Comparison of ENCODE assay signal across 13 mouse cellular contexts in the genomic region with DNA sequence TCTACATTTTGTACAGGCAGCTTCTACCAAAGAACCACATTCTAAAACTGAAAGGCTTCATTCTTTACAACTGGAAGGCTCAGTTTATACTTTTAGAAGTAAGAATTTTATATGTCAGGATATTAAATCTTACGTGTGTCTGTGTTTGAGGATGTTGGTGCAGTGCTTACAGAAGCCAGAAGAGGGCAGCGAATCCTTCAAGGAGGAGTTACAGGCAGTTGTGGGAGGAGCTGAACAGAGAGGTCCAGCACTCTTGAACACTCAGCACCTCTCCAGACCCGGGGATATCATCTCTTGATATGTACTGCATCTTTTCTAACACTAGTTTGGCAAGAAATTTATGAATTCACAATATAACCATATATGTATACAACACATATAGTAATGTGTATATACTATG.
DNase-seq lines count a peak whose midpoint lies in the region; ATAC-seq and TF ChIP-seq lines count a peak whose summit lies in the region.
"Had no signal": no experiment of that assay in that cellular context is flagged by ENCODE, and none has a peak within 500 bp of the region (broad histone marks: within the 10 kb centered on the region; RNA-seq: fewer than 3 reads in every experiment).

No protein-coding gene starts in this region.

- peak; percentile 29; the same call in 1 of the 2 replicates for TF ChIP-seq CTCF in midbrain, postnatal 0 days (IDR thresholded peaks at IDR 0.05)
- 0 out of 2 replicates have a peak, but pooled peaks have one; percentile 13 for TF ChIP-seq CTCF in stomach, postnatal 0 days (IDR thresholded peaks at IDR 0.05; ENCODE audit: low read depth)

- no peak for ATAC-seq in hindbrain, embryonic 14.5 days (ENCODE audit: low FRiP score)
- ATAC-seq in midbrain, postnatal 0 days (ENCODE audit: low FRiP score) = no peak
- ATAC-seq in midbrain, embryonic 14.5 days (ENCODE audit: low FRiP score, low TSS enrichment) = no peak
- no peak for ATAC-seq in stomach, postnatal 0 days (ENCODE audit: low FRiP score, low TSS enrichment)
- ATAC-seq: hindbrain, postnatal 0 days had no signal

- no peak overlapping the region for H3K4me2 ChIP-seq in hindbrain, embryonic 14.5 days (replicated peaks)
- H3K4me2 ChIP-seq in midbrain, postnatal 0 days (ENCODE audit: low read depth, low read length, poor library complexity, severe bottlenecking) = no peak overlapping the region
- H3K4me2 ChIP-seq in midbrain, embryonic 14.5 days (ENCODE audit: low read length) = no peak overlapping the region
- H3K4me2 ChIP-seq in stomach, postnatal 0 days (replicated peaks; ENCODE audit: low read depth) = no peak overlapping the region
- H3K4me2 ChIP-seq: lung, embryonic 15.5 days had no signal

- DNase-seq in hindbrain, embryonic 10.5 days (ENCODE audit: low spot score) = peak; percentile 3
- DNase-seq in hindbrain, embryonic 14.5 days (ENCODE audit: low spot score) = no peak
- no peak for DNase-seq in midbrain, postnatal 0 days (ENCODE audit: low spot score)
- DNase-seq in midbrain, embryonic 14.5 days = no peak
- peak; percentile 41 for DNase-seq in embryo, embryonic 10 days (ENCODE audit: low spot score)
- DNase-seq in stomach, postnatal 0 days (ENCODE audit: low spot score) = no peak
- DNase-seq in left cerebral cortex, adult 11 months (ENCODE audit: low spot score) = no peak
- DNase-seq in spleen, adult 12 weeks (ENCODE audit: low spot score) = no peak
- DNase-seq: cerebellum, adult 9-11 months; right cerebral cortex, postnatal 25 days; thymus, adult 2 months had no signal

- no peak overlapping the region for H3K9ac ChIP-seq in hindbrain, embryonic 14.5 days
- H3K9ac ChIP-seq in midbrain, postnatal 0 days (replicated peaks; ENCODE audit: low read length, poor library complexity, severe bottlenecking) = no peak overlapping the region
- H3K9ac ChIP-seq in midbrain, embryonic 14.5 days (replicated peaks; ENCODE audit: low read length) = no peak overlapping the region
- H3K9ac ChIP-seq in stomach, postnatal 0 days (ENCODE audit: low read length) = no peak overlapping the region
- H3K9ac ChIP-seq: lung, embryonic 15.5 days had no signal

- H3K36me3 ChIP-seq in hindbrain, embryonic 10.5 days = no peaks in the 10 kb centered on the region
- H3K36me3 ChIP-seq in hindbrain, embryonic 14.5 days (replicated peaks; ENCODE audit: control insufficient read depth, insufficient read depth) = no peaks in the 10 kb centered on the region
- no peaks in the 10 kb centered on the region for H3K36me3 ChIP-seq in midbrain, postnatal 0 days (ENCODE audit: insufficient read depth, low read length)
- H3K36me3 ChIP-seq in midbrain, embryonic 14.5 days (ENCODE audit: control insufficient read depth, insufficient read depth, low read length) = no peaks in the 10 kb centered on the region
- H3K36me3 ChIP-seq in stomach, postnatal 0 days (ENCODE audit: control insufficient read depth, insufficient read depth, low read length) = no peaks in the 10 kb centered on the region
- H3K36me3 ChIP-seq: lung, embryonic 15.5 days had no signal

- H3K4me1 ChIP-seq in hindbrain, embryonic 10.5 days (replicated peaks) = no peaks in the 10 kb centered on the region
- H3K4me1 ChIP-seq in hindbrain, embryonic 14.5 days (replicated peaks; ENCODE audit: control insufficient read depth, insufficient read depth, low read length) = no peaks in the 10 kb centered on the region
- no peaks in the 10 kb centered on the region for H3K4me1 ChIP-seq in midbrain, postnatal 0 days (ENCODE audit: insufficient read depth, low read length)
- no peaks in the 10 kb centered on the region for H3K4me1 ChIP-seq in midbrain, embryonic 14.5 days (ENCODE audit: control insufficient read depth, insufficient read depth, low read length)
- H3K4me1 ChIP-seq in stomach, postnatal 0 days (replicated peaks; ENCODE audit: control insufficient read depth, insufficient read depth) = no peaks in the 10 kb centered on the region
- H3K4me1 ChIP-seq: lung, embryonic 15.5 days had no signal

- TF ChIP-seq EP300 in stomach, postnatal 0 days (optimal IDR thresholded peaks at IDR 0.05) = no peak

- H3K27me3 ChIP-seq in hindbrain, embryonic 10.5 days (ENCODE audit: insufficient read depth, poor library complexity, severe bottlenecking) = no peaks in the 10 kb centered on the region
- H3K27me3 ChIP-seq in hindbrain, embryonic 14.5 days (ENCODE audit: control insufficient read depth, insufficient read depth, low read length) = no peaks in the 10 kb centered on the region
- no peaks in the 10 kb centered on the region for H3K27me3 ChIP-seq in midbrain, postnatal 0 days (ENCODE audit: insufficient read depth, low read length)
- H3K27me3 ChIP-seq in midbrain, embryonic 14.5 days (ENCODE audit: control insufficient read depth, insufficient read depth, low read length) = no peaks in the 10 kb centered on the region
- no peaks in the 10 kb centered on the region for H3K27me3 ChIP-seq in stomach, postnatal 0 days (ENCODE audit: control insufficient read depth, insufficient read depth, low read length)
- H3K27me3 ChIP-seq: lung, embryonic 15.5 days had no signal

- no peaks in the 10 kb centered on the region for H3K9me3 ChIP-seq in hindbrain, embryonic 10.5 days
- no peaks in the 10 kb centered on the region for H3K9me3 ChIP-seq in hindbrain, embryonic 14.5 days (ENCODE audit: control insufficient read depth, low read length)
- no peaks in the 10 kb centered on the region for H3K9me3 ChIP-seq in midbrain, postnatal 0 days (ENCODE audit: low read length)
- no peaks in the 10 kb centered on the region for H3K9me3 ChIP-seq in midbrain, embryonic 14.5 days (ENCODE audit: control insufficient read depth, low read length)
- no peaks in the 10 kb centered on the region for H3K9me3 ChIP-seq in stomach, postnatal 0 days (ENCODE audit: control insufficient read depth, low read length)
- H3K9me3 ChIP-seq: lung, embryonic 15.5 days had no signal

- H3K4me3 ChIP-seq in hindbrain, embryonic 10.5 days = no peak overlapping the region
- H3K4me3 ChIP-seq in hindbrain, embryonic 14.5 days (replicated peaks; ENCODE audit: low read length) = no peak overlapping the region
- no peak overlapping the region for H3K4me3 ChIP-seq in midbrain, postnatal 0 days (ENCODE audit: low read depth, low read length)
- H3K4me3 ChIP-seq in midbrain, embryonic 14.5 days (replicated peaks; ENCODE audit: low read depth, low read length) = no peak overlapping the region
- H3K4me3 ChIP-seq in stomach, postnatal 0 days (ENCODE audit: low read depth, low read length) = no peak overlapping the region
- H3K4me3 ChIP-seq: lung, embryonic 15.5 days had no signal

- 73% methylated on average over 3 of the region's 3 CpGs for WGBS in hindbrain, embryonic 10.5 days
- WGBS in hindbrain, embryonic 14.5 days = 73% methylated on average over 3 of the region's 3 CpGs
- 62% methylated on average over 3 of the region's 3 CpGs for WGBS in midbrain, postnatal 0 days
- WGBS in midbrain, embryonic 14.5 days = 76% methylated on average over 3 of the region's 3 CpGs
- WGBS in stomach, postnatal 0 days = 66% methylated on average over 3 of the region's 3 CpGs

- no peak overlapping the region for H3K27ac ChIP-seq in hindbrain, embryonic 10.5 days
- H3K27ac ChIP-seq in hindbrain, embryonic 14.5 days = no peak overlapping the region
- no peak overlapping the region for H3K27ac ChIP-seq in midbrain, postnatal 0 days (ENCODE audit: low read depth, low read length)
- H3K27ac ChIP-seq in midbrain, embryonic 14.5 days (replicated peaks; ENCODE audit: low read depth, low read length) = no peak overlapping the region
- H3K27ac ChIP-seq in stomach, postnatal 0 days (replicated peaks) = no peak overlapping the region
- H3K27ac ChIP-seq: hindbrain, postnatal 0 days; lung, embryonic 15.5 days had no signal

Comparison
In these comparisons a context has a peak if more than half of its experiments do, and no peak if none do; other contexts are left out.
1. DNase-seq: peak in hindbrain, embryonic 10.5 days (single experiment) and embryo, embryonic 10 days (single experiment); none in hindbrain, embryonic 14.5 days (single experiment), midbrain, postnatal 0 days (single experiment), midbrain, embryonic 14.5 days (single experiment), stomach, postnatal 0 days (single experiment), left cerebral cortex, adult 11 months (single experiment) and spleen, adult 12 weeks (single experiment).